Mouse (Mus musculus): ENCODE measurements around the gene H13.

H13 gene

GRCm38 (mm10) chr2:152669256-152669638 lies at the start of gene H13:
Gene H13 (plus strand): TSS chr2:152669461.
- in situ Hi-C loops (cut with MboI, MseI): no loop called here

GRCm38 (mm10) chr2:152620367-152621134 lies 48.7 kb upstream of the H13 start:
- in situ Hi-C loops (cut with MboI, MseI): no loop called here

- in situ Hi-C loops (cut with MboI, MseI): no loop called here
Measured at GRCm38 (mm10) chr2:152622151-152622550, 47.1 kb upstream of the H13 start.

DNA sequence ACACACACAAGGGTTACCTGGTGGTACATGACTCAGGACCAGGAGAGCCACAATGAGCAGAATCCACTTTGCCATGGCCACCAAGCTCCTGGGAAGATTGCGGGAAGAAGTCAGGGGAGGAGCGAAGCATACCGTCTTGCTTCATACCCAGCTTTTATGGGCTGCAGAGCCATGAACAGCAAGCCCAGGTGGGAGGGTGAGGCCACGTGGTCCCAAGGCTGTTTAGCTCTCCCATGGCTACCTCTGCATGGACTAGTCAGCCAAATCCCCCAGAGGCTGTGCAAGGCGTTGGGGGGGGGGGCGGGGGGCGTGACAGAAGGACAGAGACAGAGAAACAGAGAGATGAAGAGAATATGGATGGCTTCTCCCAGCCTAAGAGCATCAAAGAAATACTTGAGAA lies 46.3 kb upstream of the H13 start, which contains the start of gene Defb25:
Defb25 (minus strand) TSS at position 101 of the 400 bp plus-strand sequence.
- in situ Hi-C loops (cut with MboI, MseI): no loop called here

GRCm38 (mm10) chr2:152624566-152624965 lies 44.7 kb upstream of the H13 start:
- in situ Hi-C loops (cut with MboI, MseI): no loop called here

DNA sequence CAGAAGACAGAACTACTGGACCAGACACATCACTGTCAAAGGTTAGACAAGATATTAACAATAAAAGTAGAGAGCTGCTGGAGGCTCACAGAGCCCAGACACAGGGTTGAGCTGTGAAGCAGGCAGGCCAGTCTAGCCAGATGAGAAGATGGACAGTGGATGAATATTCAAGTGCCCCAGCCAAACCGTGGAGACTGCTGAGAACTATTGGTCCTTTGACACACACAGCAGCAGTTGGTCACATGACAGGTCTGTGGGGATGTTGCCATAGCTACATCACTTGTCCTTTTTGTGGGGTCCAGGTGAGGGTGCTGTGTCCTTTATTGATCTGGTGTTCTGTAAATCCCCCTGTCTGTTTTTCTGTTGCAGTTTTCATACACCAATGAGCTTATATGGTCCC lies 44.0 kb upstream of the H13 start:
- in situ Hi-C loops (cut with MboI, MseI): no loop called here

- in situ Hi-C loops (cut with MboI, MseI): no loop called here
Measured at GRCm38 (mm10) chr2:152626774-152627591, 42.3 kb upstream of the H13 start, which contains the start of gene Rem1. Gene Rem1 (plus strand): TSS chr2:152626951.

DNA sequence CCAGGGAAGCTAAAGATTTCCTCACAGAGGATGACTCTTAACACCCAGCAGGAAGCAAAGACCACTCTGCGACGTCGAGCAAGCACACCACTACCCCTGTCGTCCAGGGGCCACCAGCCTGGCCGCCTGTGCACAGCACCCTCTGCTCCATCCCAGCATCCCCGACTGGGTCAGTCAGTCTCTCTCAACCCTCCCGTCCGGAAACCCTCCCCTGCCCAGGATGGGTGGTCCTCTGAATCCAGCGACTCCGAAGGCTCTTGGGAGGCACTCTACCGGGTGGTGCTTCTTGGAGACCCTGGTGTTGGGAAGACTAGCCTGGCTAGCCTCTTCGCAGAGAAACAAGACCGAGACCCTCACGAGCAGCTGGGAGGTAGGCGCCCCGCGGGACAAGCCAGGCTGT lies 41.2 kb upstream of the H13 start:
- in situ Hi-C loops (cut with MboI, MseI): no loop called here

GRCm38 (mm10) chr2:152629239-152629638 lies 40.0 kb upstream of the H13 start:
- in situ Hi-C loops (cut with MboI, MseI): no loop called here

GRCm38 (mm10) chr2:152629904-152630303 lies 39.4 kb upstream of the H13 start:
- in situ Hi-C loops (cut with MboI, MseI): no loop called here

DNA sequence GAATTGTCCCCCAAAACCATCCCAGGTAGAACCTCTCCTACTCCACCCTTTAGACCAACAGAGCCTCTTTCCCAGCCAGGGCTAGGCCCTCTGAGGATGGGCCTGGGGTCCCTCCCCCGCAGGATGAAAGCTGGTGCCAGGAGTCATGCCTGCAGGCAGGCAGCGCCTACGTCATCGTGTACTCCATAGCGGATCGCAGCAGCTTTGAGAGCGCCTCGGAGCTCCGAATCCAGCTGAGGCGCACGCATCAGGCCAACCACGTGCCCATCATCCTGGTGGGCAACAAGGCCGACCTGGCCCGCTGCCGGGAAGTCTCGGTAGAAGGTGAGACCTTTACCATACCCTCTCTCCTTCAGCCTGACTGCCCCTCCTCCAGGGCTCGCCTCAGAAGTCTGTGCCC lies 35.9 kb upstream of the H13 start:
- in situ Hi-C loops (cut with MboI, MseI): no loop called here

DNA sequence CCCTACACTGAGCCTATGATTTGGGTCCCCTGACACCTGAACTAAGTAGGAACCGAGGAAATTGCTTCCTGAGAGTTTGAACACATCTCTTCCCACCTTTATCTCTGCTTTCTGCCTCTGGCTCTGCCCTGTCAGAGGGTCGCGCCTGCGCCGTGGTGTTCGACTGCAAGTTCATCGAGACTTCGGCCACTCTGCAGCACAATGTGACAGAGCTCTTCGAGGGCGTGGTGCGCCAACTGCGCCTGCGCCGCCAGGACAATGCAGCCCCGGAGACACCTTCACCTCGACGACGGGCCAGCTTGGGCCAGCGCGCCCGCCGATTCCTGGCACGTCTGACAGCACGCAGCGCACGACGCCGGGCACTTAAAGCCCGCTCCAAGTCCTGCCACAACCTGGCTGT lies 35.0 kb upstream of the H13 start:
- in situ Hi-C loops (cut with MboI, MseI): no loop called here

DNA sequence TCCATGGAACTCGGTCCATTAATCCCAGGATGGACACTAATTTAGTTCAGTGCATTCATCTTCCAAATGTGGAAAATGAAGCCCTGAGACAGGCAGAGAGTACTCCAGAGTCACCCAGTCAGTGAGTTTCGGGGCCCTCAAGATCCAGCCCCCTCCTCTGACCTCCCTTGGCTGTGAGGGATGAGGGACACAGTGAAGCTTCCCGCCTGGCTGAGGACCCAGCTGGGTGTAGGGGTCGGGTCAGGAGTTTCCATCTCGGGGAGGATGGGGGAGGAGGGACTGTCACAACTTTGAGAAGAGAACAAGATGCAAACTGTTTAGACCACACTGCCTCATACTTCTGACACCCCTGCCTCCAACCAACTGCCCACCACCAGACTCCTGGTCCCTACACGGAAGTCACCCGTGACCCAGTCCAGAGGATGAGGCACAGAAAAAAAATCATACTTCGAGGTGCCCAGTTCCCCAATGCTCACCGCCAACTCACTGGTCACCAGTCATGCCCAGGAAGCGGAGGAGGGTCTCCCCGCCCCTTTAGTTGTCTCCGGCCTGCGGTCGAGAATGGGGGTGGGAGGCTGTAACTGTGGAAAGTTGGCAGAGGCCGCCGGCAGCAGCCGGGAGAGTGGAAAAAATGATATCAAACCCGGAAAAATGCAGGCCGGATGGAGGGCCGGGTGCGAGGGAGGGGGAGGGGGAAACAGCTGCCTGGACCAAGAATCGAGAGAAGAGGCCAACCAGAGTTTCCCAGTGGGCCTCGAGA lies 32.8 kb upstream of the H13 start:
- in situ Hi-C loops (cut with MboI, MseI): no loop called here

- in situ Hi-C loops (cut with MboI, MseI): no loop called here
Measured at GRCm38 (mm10) chr2:152637006-152637322, 32.3 kb upstream of the H13 start.

- in situ Hi-C loops (cut with MboI, MseI): no loop called here
Measured at GRCm38 (mm10) chr2:152637381-152637780, 31.9 kb upstream of the H13 start.

GRCm38 (mm10) chr2:152638865-152639264 lies 30.4 kb upstream of the H13 start:
- in situ Hi-C loops (cut with MboI, MseI): no loop called here

- in situ Hi-C loops (cut with MboI, MseI): no loop called here
Measured at GRCm38 (mm10) chr2:152639406-152640113, 29.7 kb upstream of the H13 start.

GRCm38 (mm10) chr2:152652901-152653620 lies 16.2 kb upstream of the H13 start:
- in situ Hi-C loops (cut with MboI, MseI): no loop called here

DNA sequence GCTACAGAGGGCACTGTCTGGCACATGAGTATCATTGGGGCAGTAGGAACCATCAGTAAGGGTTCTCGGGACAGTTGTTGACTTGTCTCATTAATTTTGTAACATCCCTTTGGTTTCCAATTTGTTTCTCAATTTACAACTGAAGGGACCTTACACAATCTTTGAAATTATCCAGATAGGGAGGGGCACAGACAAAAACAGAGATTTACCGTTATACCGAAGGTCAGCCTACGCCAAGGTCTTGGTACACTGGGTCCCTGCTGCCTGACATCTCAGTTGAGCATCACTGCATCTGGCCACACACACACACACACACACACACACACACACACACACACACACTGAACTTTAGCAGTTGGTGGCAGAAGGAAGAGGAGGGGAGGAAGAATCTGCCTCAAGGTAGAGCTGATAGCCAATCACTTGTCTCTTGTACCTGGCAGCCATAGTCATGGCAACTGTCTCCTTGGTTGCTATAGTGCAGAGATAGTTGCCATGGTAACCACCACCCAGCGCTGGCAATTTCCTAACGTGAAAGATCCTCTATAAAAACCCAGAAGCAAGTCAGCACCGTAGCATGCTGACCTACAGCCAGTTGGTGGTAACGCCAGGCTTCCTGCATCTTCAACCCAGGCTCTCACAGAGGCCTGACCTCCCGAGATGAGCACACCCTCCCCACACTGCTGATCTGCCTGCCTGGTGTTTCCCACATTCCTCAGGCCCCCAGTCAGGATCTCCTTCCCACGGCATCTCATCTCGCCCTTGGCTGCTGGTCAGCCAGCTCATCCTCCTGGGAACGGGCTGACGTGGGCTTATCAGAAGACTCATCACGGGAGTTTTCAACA lies 15.2 kb upstream of the H13 start:
- in situ Hi-C loops (cut with MboI, MseI): no loop called here

GRCm38 (mm10) chr2:152657398-152657797 lies 11.9 kb upstream of the H13 start:
- in situ Hi-C loops (cut with MboI, MseI): loop anchor here (5.0 kb wide), 1 partner anchor 40 kb away; no protein-coding TSS in a partner anchor
